Mouse (Mus musculus): ENCODE measurements at regions not wholly inside any gene's neighbourhood (a gene's known extent, or its start where the extent isn't known, plus 50 kb on each side); places are given as distances from the start of the nearest gene placed in this dataset.

GRCm38 (mm10) chr13:89389149-89389548, 150.4 kb upstream of the Hapln1 start:
- TF ChIP-seq CTCF (IDR thresholded peaks at IDR 0.05) (no peak), EP300 (IDR thresholded peaks at IDR 0.05) (no peak)
